18 mouse cellular contexts compared by ENCODE assay signal in the genomic region with DNA sequence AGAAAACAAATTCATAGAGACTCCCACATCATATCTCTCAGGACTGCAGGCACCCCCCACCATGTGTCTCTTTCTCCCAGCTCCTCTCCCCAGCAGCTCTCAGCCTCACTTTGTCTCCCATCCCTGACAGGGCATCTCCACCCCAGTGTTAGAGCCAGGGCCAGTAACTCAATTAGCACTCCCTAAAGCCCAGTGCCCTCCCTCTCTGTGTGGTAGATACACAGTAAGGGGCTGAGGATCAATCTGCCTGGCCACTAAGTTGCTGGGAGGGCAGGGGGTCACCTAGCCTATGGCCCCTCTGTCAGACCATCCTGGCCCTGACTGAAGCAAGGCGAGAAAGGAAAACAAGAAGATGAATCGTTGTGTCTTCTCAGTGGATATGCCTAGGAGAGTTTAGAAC.
DNase-seq lines count a peak whose midpoint lies in the region; ATAC-seq and TF ChIP-seq lines count a peak whose summit lies in the region.
"Had no signal": no experiment of that assay in that cellular context is flagged by ENCODE, and none has a peak within 500 bp of the region (broad histone marks: within the 10 kb centered on the region; RNA-seq: fewer than 3 reads in every experiment).

No protein-coding gene starts in this region.

- H3K36me3 ChIP-seq in heart, embryonic 13.5 days: no peaks in the 10 kb centered on the region
- H3K36me3 ChIP-seq in midbrain, embryonic 10.5 days: no peaks in the 10 kb centered on the region
- no peaks in the 10 kb centered on the region for H3K36me3 ChIP-seq in midbrain, embryonic 15.5 days (replicated peaks)
- no peaks in the 10 kb centered on the region for H3K36me3 ChIP-seq in liver, postnatal 0 days (replicated peaks; ENCODE audit: insufficient read depth, low read length)
- H3K36me3 ChIP-seq: liver, embryonic 13.5 days; midbrain, embryonic 12.5 days had no signal

- WGBS in heart, embryonic 13.5 days: 40% methylated on average over 2 of the region's 2 CpGs
- 2% methylated on average over 2 of the region's 2 CpGs for WGBS in midbrain, embryonic 10.5 days
- 26% methylated on average over 2 of the region's 2 CpGs for WGBS in midbrain, embryonic 15.5 days
- WGBS in liver, postnatal 0 days (ENCODE audit: insufficient replicate concordance): 40% methylated on average over 2 of the region's 2 CpGs

- TF ChIP-seq CTCF in embryonic fibroblast, embryonic 13.5 days (IDR thresholded peaks at IDR 0.05; ENCODE audit: borderline replicate concordance, insufficient read depth, low read length): no peak
- no peak for TF ChIP-seq CTCF in liver, postnatal 0 days (IDR thresholded peaks at IDR 0.05; ENCODE audit: low read depth)

- no peak for TF ChIP-seq EP300 in liver, postnatal 0 days (IDR thresholded peaks at IDR 0.05; ENCODE audit: low read depth)

- no peak for ATAC-seq in heart, embryonic 13.5 days (ENCODE audit: extremely low read depth, insufficient number of reproducible peaks, low FRiP score, low TSS enrichment)
- no peak for ATAC-seq in midbrain, embryonic 15.5 days (replicated peaks)
- no peak for ATAC-seq in liver, postnatal 0 days
- ATAC-seq: CD4-positive, CD25-positive, alpha-beta regulatory T cell, adult 4 months; forebrain, embryonic 16.5 days; intestine, embryonic 16.5 days had no signal

- H3K27me3 ChIP-seq in heart, embryonic 13.5 days (replicated peaks): no peaks in the 10 kb centered on the region; the same call in 1 of the 2 replicates
- peaks cover 74% of the 10 kb centered on the region for H3K27me3 ChIP-seq in midbrain, embryonic 10.5 days (ENCODE audit: low read depth, poor library complexity, severe bottlenecking)
- H3K27me3 ChIP-seq in midbrain, embryonic 15.5 days (replicated peaks): no peaks in the 10 kb centered on the region; the same call in 1 of the 2 replicates
- no peaks in the 10 kb centered on the region for H3K27me3 ChIP-seq in liver, postnatal 0 days (ENCODE audit: insufficient read depth, low read length)
- H3K27me3 ChIP-seq: liver, embryonic 13.5 days had no signal

- no peaks in the 10 kb centered on the region for H3K9me3 ChIP-seq in heart, embryonic 13.5 days
- H3K9me3 ChIP-seq in midbrain, embryonic 10.5 days (replicated peaks): no peaks in the 10 kb centered on the region
- no peaks in the 10 kb centered on the region for H3K9me3 ChIP-seq in midbrain, embryonic 15.5 days
- no peaks in the 10 kb centered on the region for H3K9me3 ChIP-seq in liver, postnatal 0 days (ENCODE audit: low read length)
- H3K9me3 ChIP-seq: liver, embryonic 13.5 days; midbrain, embryonic 12.5 days had no signal

- H3K4me1 ChIP-seq in heart, embryonic 13.5 days: peaks cover 28% of the 10 kb centered on the region
- peaks cover 81% of the 10 kb centered on the region for H3K4me1 ChIP-seq in midbrain, embryonic 10.5 days
- H3K4me1 ChIP-seq in midbrain, embryonic 15.5 days: peaks cover 6% of the 10 kb centered on the region
- H3K4me1 ChIP-seq in embryonic fibroblast, embryonic 13.5 days (ENCODE audit: control insufficient read depth, insufficient read depth, low read length): peaks cover 10% of the 10 kb centered on the region
- H3K4me1 ChIP-seq in liver, postnatal 0 days (ENCODE audit: insufficient read depth): no peaks in the 10 kb centered on the region; the same call in 1 of the 2 replicates
- H3K4me1 ChIP-seq: liver, embryonic 13.5 days had no signal

- H3K9ac ChIP-seq in heart, embryonic 13.5 days: no peak overlapping the region
- H3K9ac ChIP-seq in midbrain, embryonic 15.5 days: no peak overlapping the region
- H3K9ac ChIP-seq in liver, postnatal 0 days (replicated peaks): no peak overlapping the region
- H3K9ac ChIP-seq: hindbrain, embryonic 14.5 days; liver, embryonic 13.5 days; midbrain, embryonic 12.5 days had no signal

- H3K4me2 ChIP-seq in heart, embryonic 13.5 days: no peak overlapping the region
- H3K4me2 ChIP-seq in midbrain, embryonic 15.5 days: no peak overlapping the region
- H3K4me2 ChIP-seq in liver, postnatal 0 days (ENCODE audit: low read depth, low read length): no peak overlapping the region
- H3K4me2 ChIP-seq: hindbrain, embryonic 14.5 days; liver, embryonic 13.5 days; midbrain, embryonic 12.5 days had no signal

- no peak overlapping the region for H3K4me3 ChIP-seq in heart, embryonic 13.5 days
- no peak overlapping the region for H3K4me3 ChIP-seq in midbrain, embryonic 10.5 days
- no peak overlapping the region for H3K4me3 ChIP-seq in midbrain, embryonic 15.5 days
- no peak overlapping the region for H3K4me3 ChIP-seq in embryonic fibroblast, embryonic 13.5 days (ENCODE audit: insufficient read depth, low read length)
- no peak overlapping the region for H3K4me3 ChIP-seq in liver, postnatal 0 days (ENCODE audit: low read depth, low read length)
- H3K4me3 ChIP-seq: gastrocnemius, adult 2 months; left cerebral cortex, adult 2 months; liver, embryonic 13.5 days; midbrain, embryonic 12.5 days had no signal

- DNase-seq in heart, adult 18-20 months: no peak
- peak; percentile 51 for DNase-seq in midbrain, embryonic 10.5 days (ENCODE audit: low spot score)
- DNase-seq in gastrocnemius, adult 18-20 months (ENCODE audit: low spot score): no peak
- DNase-seq in liver, postnatal 0 days: no peak
- DNase-seq: gastrocnemius, adult 2 months; liver, embryonic 13.5 days; right cerebral cortex, postnatal 14 days; thymus, postnatal 36 days had no signal

- H3K27ac ChIP-seq in heart, embryonic 13.5 days (replicated peaks): peak overlapping the region; percentile 50
- peak overlapping the region; percentile 76 for H3K27ac ChIP-seq in midbrain, embryonic 10.5 days (replicated peaks)
- no peak overlapping the region for H3K27ac ChIP-seq in midbrain, embryonic 15.5 days
- H3K27ac ChIP-seq in embryonic fibroblast, embryonic 13.5 days (ENCODE audit: insufficient read depth, low read length): peak overlapping the region; percentile 73
- H3K27ac ChIP-seq in liver, postnatal 0 days (ENCODE audit: low read depth): no peak overlapping the region
- H3K27ac ChIP-seq: gastrocnemius, adult 2 months; hindbrain, embryonic 14.5 days; left cerebral cortex, adult 2 months; liver, embryonic 13.5 days; midbrain, embryonic 12.5 days; stomach, postnatal 0 days had no signal

- TF ChIP-seq POLR2A in embryonic fibroblast, embryonic 13.5 days (IDR thresholded peaks at IDR 0.05; ENCODE audit: low read depth, low read length): no peak

Comparison
In these comparisons a context has a peak if more than half of its experiments do, and no peak if none do; other contexts are left out.
1. H3K27ac ChIP-seq: peak in heart, embryonic 13.5 days (single experiment), midbrain, embryonic 10.5 days (single experiment) and embryonic fibroblast, embryonic 13.5 days (single experiment); none in midbrain, embryonic 15.5 days (single experiment) and liver, postnatal 0 days (single experiment).